ENCODE assay signal across 12 mouse cellular contexts in the genomic region with DNA sequence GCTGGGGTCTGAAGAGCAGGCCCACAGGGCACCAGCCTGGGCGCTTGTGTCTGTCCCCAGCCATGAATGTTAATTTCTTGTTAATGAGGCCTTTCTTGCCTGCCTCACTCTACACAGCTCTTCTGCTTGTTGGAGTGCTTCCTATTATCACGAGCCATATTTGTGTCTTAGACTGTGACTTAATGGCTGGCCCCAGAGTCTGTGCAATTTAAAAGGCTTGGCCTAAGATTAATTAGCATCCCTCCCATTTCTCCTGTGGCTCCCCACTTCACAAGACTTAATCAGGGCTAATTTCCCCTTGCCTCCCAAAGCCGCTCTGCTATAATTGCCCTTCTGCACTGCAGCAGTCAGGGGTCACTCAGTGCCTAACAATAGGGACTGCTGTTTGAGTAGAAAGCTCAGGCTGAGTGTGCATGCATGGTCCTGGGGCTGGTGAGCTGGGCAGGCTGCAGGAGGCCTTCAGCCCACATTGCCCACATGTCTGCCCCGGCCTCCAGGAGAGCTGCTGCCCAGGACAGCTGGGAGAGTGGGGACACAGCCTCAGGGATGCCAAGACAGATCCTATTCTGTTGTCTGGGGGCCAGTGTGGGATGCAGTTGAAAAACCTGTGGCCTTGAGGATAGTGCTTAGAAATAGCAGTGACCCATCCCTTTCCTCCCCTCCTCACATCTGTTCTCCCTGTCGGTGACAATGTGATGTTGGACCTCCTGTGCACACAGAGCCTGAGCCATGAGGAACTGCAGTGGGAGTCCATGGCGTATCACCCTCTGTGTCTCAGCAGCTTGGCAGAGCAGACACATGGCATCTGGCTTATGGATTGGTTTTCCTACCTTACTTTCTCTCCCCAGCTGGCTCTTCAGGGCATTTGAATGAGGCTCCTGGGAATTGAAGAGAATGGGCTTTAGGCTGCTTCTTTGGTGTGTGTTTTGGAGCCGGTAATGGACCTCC. TPM values are rescaled to one million over a fixed set of nuclear protein-coding genes. Genes with fewer than 3 reads are reported as not detected.
DNase-seq lines count a peak whose midpoint lies in the region; ATAC-seq and TF ChIP-seq lines count a peak whose summit lies in the region.
"Had no signal": no experiment of that assay in that cellular context is flagged by ENCODE, and none has a peak within 500 bp of the region (broad histone marks: within the 10 kb centered on the region; RNA-seq: fewer than 3 reads in every experiment).

No protein-coding gene starts in this region.

- no peak for TF ChIP-seq POLR2A in heart, adult 2 months (IDR thresholded peaks at IDR 0.05; ENCODE audit: insufficient read depth, low read depth, low read length)

- peak overlapping the region; percentile 12; the same call in 1 of the 2 replicates for H3K9ac ChIP-seq in heart, embryonic 16.5 days (ENCODE audit: low read length)
- H3K9ac ChIP-seq in heart, adult 2 months (ENCODE audit: low read depth, low read length), result no peak overlapping the region
- H3K9ac ChIP-seq in forebrain, embryonic 14.5 days (ENCODE audit: low read length), result no peak overlapping the region
- H3K9ac ChIP-seq: embryonic facial prominence, embryonic 15.5 days; limb, embryonic 15.5 days had no signal

- peak overlapping the region; percentile 96 for H3K27ac ChIP-seq in heart, embryonic 16.5 days (ENCODE audit: low read length)
- no peak overlapping the region for H3K27ac ChIP-seq in heart, adult 2 months
- H3K27ac ChIP-seq in forebrain, embryonic 14.5 days (ENCODE audit: low read depth, low read length), result no peak overlapping the region
- H3K27ac ChIP-seq: embryonic facial prominence, embryonic 15.5 days; limb, embryonic 15.5 days had no signal

- H3K9me3 ChIP-seq in heart, embryonic 16.5 days (replicated peaks; ENCODE audit: control insufficient read depth, low read length), result no peaks in the 10 kb centered on the region
- H3K9me3 ChIP-seq in forebrain, embryonic 14.5 days (replicated peaks; ENCODE audit: control insufficient read depth, low read length), result no peaks in the 10 kb centered on the region
- H3K9me3 ChIP-seq: embryonic facial prominence, embryonic 15.5 days; limb, embryonic 15.5 days had no signal

- intact Hi-C loops in heart, adult 2 months (cut with DNase I), result no loop called here

- ATAC-seq in heart, embryonic 16.5 days (replicated peaks; ENCODE audit: extremely low read depth, insufficient read depth, low FRiP score), result no peak
- ATAC-seq in forebrain, embryonic 14.5 days, result peak; percentile 40; the same call in 1 of the 2 replicates

- no peak for TF ChIP-seq CTCF in heart, adult 2 months (IDR thresholded peaks at IDR 0.05)

- H3K27me3 ChIP-seq in heart, embryonic 16.5 days (ENCODE audit: control insufficient read depth, insufficient read depth, low read length), result no peaks in the 10 kb centered on the region
- no peaks in the 10 kb centered on the region for H3K27me3 ChIP-seq in heart, adult 2 months (ENCODE audit: control insufficient read depth, insufficient read depth, low read length)
- no peaks in the 10 kb centered on the region for H3K27me3 ChIP-seq in forebrain, embryonic 14.5 days (replicated peaks; ENCODE audit: control insufficient read depth, insufficient read depth, low read length)
- H3K27me3 ChIP-seq: embryonic facial prominence, embryonic 15.5 days; limb, embryonic 15.5 days had no signal

- TF ChIP-seq EP300 in heart, adult 2 months (IDR thresholded peaks at IDR 0.05; ENCODE audit: insufficient read depth, low read depth, low read length), result no peak

- H3K4me1 ChIP-seq in heart, embryonic 16.5 days (ENCODE audit: control insufficient read depth, insufficient read depth, low read length), result peaks cover 61% of the 10 kb centered on the region
- H3K4me1 ChIP-seq in heart, adult 2 months (ENCODE audit: control insufficient read depth, insufficient read depth, low read length), result peaks cover under 1% of the 10 kb centered on the region; the same call in 1 of the 2 replicates
- H3K4me1 ChIP-seq in forebrain, embryonic 14.5 days (ENCODE audit: control insufficient read depth, insufficient read depth, low read length), result peaks cover 5% of the 10 kb centered on the region

- no peak for DNase-seq in heart, adult 2 months
- DNase-seq in brain, adult 2 months (ENCODE audit: low read depth, low spot score), result peak; percentile 58
- DNase-seq in forebrain, embryonic 14.5 days (ENCODE audit: low spot score), result peak; percentile 44
- DNase-seq in mesoderm, embryonic 11.5 days (ENCODE audit: low read depth, low spot score), result peak; percentile 25
- no peak for DNase-seq in ovary, adult 18-20 months (ENCODE audit: low spot score)
- DNase-seq in frontal cortex, postnatal 36 days (ENCODE audit: low spot score in 2 of 2), result no peak
- DNase-seq in cerebellum, adult 11-12 months, result no peak
- DNase-seq: kidney, postnatal 4 days; right cerebral cortex, postnatal 25 days had no signal

- no peak overlapping the region for H3K4me2 ChIP-seq in heart, embryonic 16.5 days (ENCODE audit: low read depth, low read length)
- H3K4me2 ChIP-seq in forebrain, embryonic 14.5 days (ENCODE audit: low read length), result no peak overlapping the region
- H3K4me2 ChIP-seq: embryonic facial prominence, embryonic 15.5 days; limb, embryonic 15.5 days had no signal

- no peak overlapping the region for H3K4me3 ChIP-seq in heart, embryonic 16.5 days (ENCODE audit: low read length)
- H3K4me3 ChIP-seq in heart, adult 2 months, result no peak overlapping the region
- H3K4me3 ChIP-seq in forebrain, embryonic 14.5 days (ENCODE audit: low read depth, low read length), result no peak overlapping the region
- H3K4me3 ChIP-seq: embryonic facial prominence, embryonic 15.5 days; limb, embryonic 15.5 days had no signal

- H3K79me2 ChIP-seq in heart, adult 2 months (replicated peaks; ENCODE audit: control insufficient read depth, insufficient read depth, low read length), result no peaks in the 10 kb centered on the region

- peaks cover 3% of the 10 kb centered on the region; the same call in 1 of the 2 replicates for H3K36me3 ChIP-seq in heart, embryonic 16.5 days (ENCODE audit: control insufficient read depth, insufficient read depth)
- H3K36me3 ChIP-seq in heart, adult 2 months (ENCODE audit: control insufficient read depth, insufficient read depth, low read length), result no peaks in the 10 kb centered on the region
- H3K36me3 ChIP-seq in forebrain, embryonic 14.5 days (ENCODE audit: control insufficient read depth, insufficient read depth, low read length), result peaks cover 5% of the 10 kb centered on the region; the same call in 1 of the 2 replicates

- 84% methylated on average over 7 of the region's 7 CpGs for WGBS in heart, embryonic 16.5 days
- WGBS in heart, adult 2 months, result 85% methylated on average over 7 of the region's 7 CpGs
- WGBS in forebrain, embryonic 14.5 days, result 16% methylated on average over 7 of the region's 7 CpGs

RNA-seq across cellular contexts. Expression of a gene that starts 55.5 kb away (rescaled TPM):
- polyA plus RNA-seq in heart, embryonic 16.5 days (2015; fragmentation: Nextera tagmentation; extraction: Ambion mirVana), result 7.9 and 8.0 TPM in 2 replicates
- 10 to 100 TPM in 1 of 2 experiments, 1 to 10 TPM in 1; 9.3 to 11.5 TPM for total RNA-seq in heart, adult 2 months (2021)
- 8.2 and 10.4 TPM in 2 replicates for polyA plus RNA-seq in heart, adult 2 months (2012; rRNA removed)
- 5.3 and 7.3 TPM in 2 replicates for polyA plus RNA-seq in forebrain, embryonic 14.5 days (2014; fragmentation: Nextera tagmentation; extraction: Ambion mirVana)

RNA-seq across cellular contexts. Expression of a gene that starts 55.6 kb away (rescaled TPM):
- 25.8 and 32.4 TPM in 2 replicates for polyA plus RNA-seq in heart, embryonic 16.5 days (2015; fragmentation: Nextera tagmentation; extraction: Ambion mirVana)
- total RNA-seq in heart, adult 2 months (2021), result 10 to 100 TPM; 46.3 to 47.9 TPM
- 30.2 and 36.4 TPM in 2 replicates for polyA plus RNA-seq in heart, adult 2 months (2012; rRNA removed)
- 33.5 and 41.0 TPM in 2 replicates for polyA plus RNA-seq in forebrain, embryonic 14.5 days (2014; fragmentation: Nextera tagmentation; extraction: Ambion mirVana)

Comparison
In these comparisons a context has a peak if more than half of its experiments do, and no peak if none do; other contexts are left out.
1. DNase-seq: peak in brain, adult 2 months (single experiment), forebrain, embryonic 14.5 days (single experiment) and mesoderm, embryonic 11.5 days (single experiment); none in heart, adult 2 months (0 of 2), ovary, adult 18-20 months (single experiment), frontal cortex, postnatal 36 days (0 of 2) and cerebellum, adult 11-12 months (single experiment).